Comparison of ENCODE assay signal across 9 mouse cellular contexts in the genomic region with DNA sequence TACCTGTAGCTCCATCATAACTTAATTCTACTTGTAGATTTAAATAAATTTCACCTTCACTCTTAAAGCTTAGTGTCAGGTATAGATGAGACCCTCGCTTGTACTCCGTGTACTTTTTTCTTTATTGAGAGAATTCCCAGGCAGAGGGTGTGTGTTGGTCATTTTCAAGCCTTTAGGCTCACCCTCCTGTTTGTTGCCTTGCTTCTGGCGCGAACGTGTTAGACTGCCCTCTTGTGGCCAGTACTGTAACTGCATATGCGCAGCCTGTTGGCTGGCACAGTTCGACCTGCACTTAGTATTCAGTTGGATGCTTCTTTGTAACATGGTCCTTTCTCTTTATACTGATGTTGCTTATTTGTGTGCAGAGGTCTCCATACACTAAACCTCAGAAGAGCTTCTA.
A peak's percentile ranks its signal among the peaks of the same experiment; 100 is the strongest.
DNase-seq lines count a peak whose midpoint lies in the region; ATAC-seq and TF ChIP-seq lines count a peak whose summit lies in the region.
"Had no signal": no experiment of that assay in that cellular context is flagged by ENCODE, and none has a peak within 500 bp of the region (broad histone marks: within the 10 kb centered on the region; RNA-seq: fewer than 3 reads in every experiment).

No protein-coding gene starts in this region.

- no peaks in the 10 kb centered on the region for H3K9me3 ChIP-seq in forebrain, embryonic 14.5 days (replicated peaks; ENCODE audit: control insufficient read depth, low read length)
- no peaks in the 10 kb centered on the region for H3K9me3 ChIP-seq in midbrain, postnatal 0 days (ENCODE audit: low read length)
- no peaks in the 10 kb centered on the region for H3K9me3 ChIP-seq in stomach, embryonic 15.5 days
- H3K9me3 ChIP-seq: embryonic facial prominence, embryonic 12.5 days had no signal

- no peak overlapping the region for H3K4me3 ChIP-seq in spleen, adult 2 months (ENCODE audit: extremely low read depth, insufficient read depth, insufficient read length)
- H3K4me3 ChIP-seq in forebrain, embryonic 14.5 days (ENCODE audit: low read depth, low read length) = no peak overlapping the region
- H3K4me3 ChIP-seq in midbrain, postnatal 0 days (ENCODE audit: low read depth, low read length) = no peak overlapping the region
- no peak overlapping the region for H3K4me3 ChIP-seq in stomach, embryonic 15.5 days (replicated peaks)
- H3K4me3 ChIP-seq: embryonic facial prominence, embryonic 12.5 days had no signal

- peak; percentile 67; the same call in 1 of the 2 replicates for TF ChIP-seq CTCF in spleen, adult 2 months (IDR thresholded peaks at IDR 0.05; ENCODE audit: extremely low read depth, insufficient read depth, insufficient read length, insufficient replicate concordance)
- peak; percentile 99 for TF ChIP-seq CTCF in midbrain, postnatal 0 days (IDR thresholded peaks at IDR 0.05)

- H3K9ac ChIP-seq in forebrain, embryonic 14.5 days (ENCODE audit: low read length) = no peak overlapping the region
- no peak overlapping the region for H3K9ac ChIP-seq in midbrain, postnatal 0 days (replicated peaks; ENCODE audit: low read length, poor library complexity, severe bottlenecking)
- no peak overlapping the region for H3K9ac ChIP-seq in stomach, embryonic 15.5 days
- H3K9ac ChIP-seq: embryonic facial prominence, embryonic 12.5 days had no signal

- no peaks in the 10 kb centered on the region for H3K27me3 ChIP-seq in spleen, adult 2 months (ENCODE audit: control insufficient read depth, insufficient read depth, low read length)
- H3K27me3 ChIP-seq in forebrain, embryonic 14.5 days (replicated peaks; ENCODE audit: control insufficient read depth, insufficient read depth, low read length) = no peaks in the 10 kb centered on the region
- no peaks in the 10 kb centered on the region for H3K27me3 ChIP-seq in midbrain, postnatal 0 days (ENCODE audit: insufficient read depth, low read length)
- no peaks in the 10 kb centered on the region for H3K27me3 ChIP-seq in stomach, embryonic 15.5 days (replicated peaks)
- H3K27me3 ChIP-seq: embryonic facial prominence, embryonic 12.5 days had no signal

- intact Hi-C loops in left cerebral cortex, postnatal 4 days (cut with DNase I) = loop anchor here (2.0 to 10.0 kb wide), 2 partner anchors 78 to 242 kb away; a partner anchor contains a TSS

- no peaks in the 10 kb centered on the region for H3K4me1 ChIP-seq in spleen, adult 2 months (ENCODE audit: control insufficient read depth, insufficient read depth, insufficient read length)
- no peaks in the 10 kb centered on the region for H3K4me1 ChIP-seq in forebrain, embryonic 14.5 days (ENCODE audit: control insufficient read depth, insufficient read depth, low read length)
- no peaks in the 10 kb centered on the region for H3K4me1 ChIP-seq in midbrain, postnatal 0 days (ENCODE audit: insufficient read depth, low read length)
- H3K4me1 ChIP-seq in stomach, embryonic 15.5 days = no peaks in the 10 kb centered on the region
- H3K4me1 ChIP-seq: embryonic facial prominence, embryonic 12.5 days had no signal

- TF ChIP-seq POLR2A in spleen, adult 2 months (IDR thresholded peaks at IDR 0.05; ENCODE audit: low read depth, low read length) = no peak

- no peak overlapping the region for H3K27ac ChIP-seq in spleen, adult 2 months (ENCODE audit: insufficient read depth, low read length)
- H3K27ac ChIP-seq in forebrain, embryonic 14.5 days (ENCODE audit: low read depth, low read length) = no peak overlapping the region
- H3K27ac ChIP-seq in midbrain, postnatal 0 days (ENCODE audit: low read depth, low read length) = no peak overlapping the region
- H3K27ac ChIP-seq in stomach, embryonic 15.5 days = no peak overlapping the region
- H3K27ac ChIP-seq: embryonic facial prominence, embryonic 12.5 days had no signal

- 6% methylated on average over 7 of the region's 7 CpGs for WGBS in spleen, adult 2 months
- 2% methylated on average over 7 of the region's 7 CpGs for WGBS in forebrain, embryonic 14.5 days
- 3% methylated on average over 7 of the region's 7 CpGs for WGBS in midbrain, postnatal 0 days
- 2% methylated on average over 7 of the region's 7 CpGs for WGBS in stomach, embryonic 15.5 days

- no peaks in the 10 kb centered on the region for H3K36me3 ChIP-seq in spleen, adult 2 months (ENCODE audit: control insufficient read depth, insufficient read depth, low read length)
- no peaks in the 10 kb centered on the region for H3K36me3 ChIP-seq in forebrain, embryonic 14.5 days (ENCODE audit: control insufficient read depth, insufficient read depth, low read length)
- no peaks in the 10 kb centered on the region for H3K36me3 ChIP-seq in midbrain, postnatal 0 days (ENCODE audit: insufficient read depth, low read length)
- H3K36me3 ChIP-seq in stomach, embryonic 15.5 days = no peaks in the 10 kb centered on the region
- H3K36me3 ChIP-seq: embryonic facial prominence, embryonic 12.5 days had no signal

- H3K4me2 ChIP-seq in forebrain, embryonic 14.5 days (ENCODE audit: low read length) = no peak overlapping the region
- H3K4me2 ChIP-seq in midbrain, postnatal 0 days (ENCODE audit: low read depth, low read length, poor library complexity, severe bottlenecking) = no peak overlapping the region
- H3K4me2 ChIP-seq in stomach, embryonic 15.5 days = no peak overlapping the region
- H3K4me2 ChIP-seq: embryonic facial prominence, embryonic 12.5 days had no signal

- ATAC-seq in forebrain, embryonic 14.5 days = peak; percentile 75
- peak; percentile 60 for ATAC-seq in inflammation-experienced regulatory T-cells, adult 6 months
- ATAC-seq in midbrain, postnatal 0 days (ENCODE audit: low FRiP score) = peak; percentile 34; the same call in 1 of the 2 replicates
- ATAC-seq in stomach, embryonic 15.5 days (ENCODE audit: insufficient read depth, low FRiP score, low read depth) = peak; percentile 65

- no peak for DNase-seq in spleen, adult 2 months (ENCODE audit: low read depth in 1 of 2, low spot score in 2 of 2)
- DNase-seq in spleen, postnatal 36 days (ENCODE audit: low spot score in 2 of 2) = no peak
- DNase-seq in cerebellum, adult 11 months = peak; percentile 26
- DNase-seq in forebrain, embryonic 14.5 days (ENCODE audit: low spot score) = peak; percentile 78
- peak; percentile 51 for DNase-seq in left cerebral cortex, postnatal 4 days
- peak; percentile 79 for DNase-seq in midbrain, postnatal 0 days (ENCODE audit: low spot score)

Comparison
In these comparisons a context has a peak if more than half of its experiments do, and no peak if none do; other contexts are left out.
1. DNase-seq: peak in cerebellum, adult 11 months (single experiment), forebrain, embryonic 14.5 days (single experiment), left cerebral cortex, postnatal 4 days (single experiment) and midbrain, postnatal 0 days (single experiment); none in spleen, adult 2 months (0 of 2) and spleen, postnatal 36 days (0 of 2).
2. Peak in every context shown above with its lines, with median percentiles within 50 percentile points of each other: ATAC-seq.